Mouse (Mus musculus) central nervous system, embryonic 14 days (tissue): ENCODE measurements around the gene Ndnf. TPM values are rescaled to one million over a fixed set of nuclear protein-coding genes. Genes with fewer than 3 reads are reported as not detected.

Source experiments
- polyA plus RNA-seq: library from polyadenylated mRNA; depleted of rRNA; stranded (reverse); fragments of >200 nt; gene quantifications from 2 replicates; pipeline ENCODE4 v1.2.3, GENCODE M21; 2012; rRNA removed

Gene Ndnf
- 5.4 and 6.1 TPM in 2 replicates for polyA plus RNA-seq

GRCm38 (mm10) chr6:65671451-65671850 lies at the start of gene Ndnf:
Ndnf (plus strand) TSS chr6:65671590.

Other genes with a start within 250 kb of the Ndnf start
- gene Tnip3, start 146.3 kb upstream of the Ndnf start, polyA plus RNA-seq: 0.07 and 0.14 TPM in 2 replicates
- gene Prdm5, start 107.4 kb downstream of the Ndnf start, polyA plus RNA-seq: 7.1 and 11.0 TPM in 2 replicates